Mouse (Mus musculus) CH12.LX (cell line): ENCODE results near the gene Wnt4. TPM values are rescaled to one million over a fixed set of nuclear protein-coding genes. Genes with fewer than 3 reads are reported as not detected.

Experiments used
- DNase-seq: peaks from one replicate; pipeline ENCODE4 v3.0.0-alpha.2; 2013; ENCODE audit errors: extremely low read depth
- H3K27ac ChIP-seq: 2 replicates; pipeline ENCODE4 v1.5.1; 2012; ENCODE audit warnings: low read depth, mild to moderate bottlenecking, control low read depth, moderate library complexity; ENCODE audit not compliant: insufficient read depth
- H3K27me3 ChIP-seq: replicated peaks from 2 replicates; pipeline ENCODE3; 2012; ENCODE audit warnings: inconsistent platforms
- H3K36me3 ChIP-seq, 2 experiments: replicated peaks in 1 of 2; 2 replicates each; pipeline versions ENCODE3 to v1.6.1; 2012; ENCODE audit warnings: inconsistent platforms in 1 of 2, low read length in 1 of 2, mild to moderate bottlenecking in 1 of 2, mixed read lengths in 1 of 2, moderate library complexity in 1 of 2; ENCODE audit not compliant: control insufficient read depth in 1 of 2, insufficient read depth in 1 of 2
- H3K4me1 ChIP-seq, 2 experiments: 2 replicates each; pipeline ENCODE4 v1.6.1; 2012; ENCODE audit warnings: inconsistent platforms in 1 of 2, moderate library complexity in 1 of 2; ENCODE audit not compliant: insufficient read depth in 2 of 2, control insufficient read depth in 1 of 2
- H3K4me2 ChIP-seq: 2 replicates; pipeline ENCODE4 v1.6.1; 2012; ENCODE audit warnings: low read depth, mild to moderate bottlenecking, control low read depth; ENCODE audit not compliant: poor library complexity, insufficient read depth, severe bottlenecking
- H3K4me3 ChIP-seq, 3 experiments: fragments of 150-350 bp in 1 of 3; sonication (generic) in 1 of 3; replicated peaks in 1 of 3; 2 replicates each; pipeline versions ENCODE3 to v1.5.1; 2011 to 2012; ENCODE audit warnings: low read depth in 2 of 3, low read length in 2 of 3, mild to moderate bottlenecking in 2 of 3, moderate library complexity in 2 of 3, control low read depth in 1 of 3, improper control_type of control experiment in 1 of 3, inconsistent platforms in 1 of 3, mixed read lengths in 1 of 3; ENCODE audit not compliant: poor library complexity in 1 of 3
- H3K79me2 ChIP-seq: replicated peaks from 2 replicates; pipeline ENCODE4 v1.6.1; 2012; ENCODE audit warnings: mild to moderate bottlenecking, moderate library complexity; ENCODE audit not compliant: control insufficient read depth, poor library complexity, insufficient read depth, severe bottlenecking; ENCODE audit errors: extremely low read depth
- H3K9ac ChIP-seq: 2 replicates; pipeline ENCODE4 v1.6.1; 2012; ENCODE audit warnings: low read depth, mild to moderate bottlenecking, control low read depth, moderate library complexity; ENCODE audit not compliant: insufficient read depth
- H3K9me3 ChIP-seq: replicated peaks from 2 replicates; pipeline ENCODE3; 2012; ENCODE audit warnings: low read length, inconsistent platforms, mixed read lengths
- CHD1 ChIP-seq: IDR thresholded peaks from 2 replicates; pipeline ENCODE4 v1.6.1; 2012; ENCODE audit warnings: low read depth, low read length, improper control_type of control experiment, inconsistent platforms
- CTCF ChIP-seq, 2 experiments: IDR thresholded peaks in 1 of 2; conservative IDR thresholded peaks in 1 of 2; 2 replicates each; pipeline ENCODE4 v1.5.1; 2011 to 2012; ENCODE audit warnings: low read depth in 2 of 2, low read length in 2 of 2, improper control_type of control experiment in 1 of 2, inconsistent platforms in 1 of 2, mild to moderate bottlenecking in 1 of 2, moderate library complexity in 1 of 2
- ELF1 ChIP-seq: IDR thresholded peaks from 2 replicates; pipeline ENCODE4 v1.6.1; 2014; ENCODE audit warnings: low read depth, mild to moderate bottlenecking, inconsistent platforms, low read length, improper control_type of control experiment
- EP300 ChIP-seq: IDR thresholded peaks from 2 replicates; pipeline ENCODE4 v1.6.1; 2011; ENCODE audit warnings: low read length, improper control_type of control experiment
- ETS1 ChIP-seq: conservative IDR thresholded peaks from 2 replicates; pipeline ENCODE4 v1.6.1; 2012; ENCODE audit warnings: low read depth, mild to moderate bottlenecking, inconsistent platforms, low read length, improper control_type of control experiment, moderate library complexity
- GABPA ChIP-seq: IDR thresholded peaks from 2 replicates; pipeline ENCODE4 v1.6.1; 2012; ENCODE audit warnings: low read depth, low read length, improper control_type of control experiment, inconsistent platforms; ENCODE audit not compliant: insufficient replicate concordance
- HCFC1 ChIP-seq: IDR thresholded peaks from 2 replicates; pipeline ENCODE4 v1.6.1; 2012; ENCODE audit warnings: low read depth, mild to moderate bottlenecking, inconsistent platforms, low read length, improper control_type of control experiment
- IRF4 ChIP-seq: IDR thresholded peaks from 2 replicates; pipeline ENCODE4 v1.6.1; 2014; ENCODE audit warnings: low read depth, mild to moderate bottlenecking, inconsistent platforms, low read length, improper control_type of control experiment
- JUN ChIP-seq: IDR thresholded peaks from 2 replicates; pipeline ENCODE4 v1.6.1; 2011; ENCODE audit warnings: low read depth, mild to moderate bottlenecking, low read length, improper control_type of control experiment, moderate library complexity; ENCODE audit not compliant: insufficient read depth
- JUND ChIP-seq: conservative IDR thresholded peaks from 2 replicates; pipeline ENCODE4 v1.6.1; 2011; ENCODE audit warnings: low read depth, low read length, improper control_type of control experiment
- KAT2A ChIP-seq: IDR thresholded peaks from 2 replicates; pipeline ENCODE4 v1.6.1; 2012; ENCODE audit warnings: low read length, improper control_type of control experiment, inconsistent platforms; ENCODE audit not compliant: insufficient replicate concordance
- MAFK ChIP-seq: IDR thresholded peaks from 2 replicates; pipeline ENCODE4 v1.6.1; 2011; ENCODE audit warnings: low read length, improper control_type of control experiment; ENCODE audit not compliant: insufficient replicate concordance
- MAX ChIP-seq: IDR thresholded peaks from 2 replicates; pipeline ENCODE4 v1.6.1; 2011; ENCODE audit warnings: low read length, improper control_type of control experiment
- MAZ ChIP-seq: IDR thresholded peaks from 2 replicates; pipeline ENCODE4 v1.6.1; 2012; ENCODE audit warnings: low read depth, mild to moderate bottlenecking, inconsistent platforms, low read length, improper control_type of control experiment, moderate library complexity
- MEF2A ChIP-seq: IDR thresholded peaks from 2 replicates; pipeline ENCODE4 v1.6.1; 2014; ENCODE audit warnings: low read depth, mild to moderate bottlenecking, inconsistent platforms, low read length, improper control_type of control experiment, borderline replicate concordance
- MXI1 ChIP-seq: IDR thresholded peaks from 2 replicates; pipeline ENCODE4 v1.6.1; 2011; ENCODE audit warnings: mild to moderate bottlenecking, low read depth, low read length, improper control_type of control experiment
- MYC ChIP-seq: IDR thresholded peaks from 2 replicates; pipeline ENCODE4 v1.6.1; 2011; ENCODE audit warnings: low read depth, mild to moderate bottlenecking, improper control_type of control experiment, low read length
- POLR2A ChIP-seq: IDR thresholded peaks from 2 replicates; pipeline ENCODE4 v1.6.1; 2011; ENCODE audit warnings: low read depth, mild to moderate bottlenecking, improper control_type of control experiment, low read length
- RAD21 ChIP-seq: IDR thresholded peaks from 2 replicates; pipeline ENCODE4 v1.6.1; 2011; ENCODE audit warnings: low read depth, mild to moderate bottlenecking, low read length, improper control_type of control experiment, moderate library complexity
- RCOR1 ChIP-seq: conservative IDR thresholded peaks from 2 replicates; pipeline ENCODE4 v1.6.1; 2012; ENCODE audit warnings: low read depth, mild to moderate bottlenecking, inconsistent platforms, low read length, improper control_type of control experiment
- SIN3A ChIP-seq: IDR thresholded peaks from 2 replicates; pipeline ENCODE4 v1.6.1; 2012; ENCODE audit warnings: low read length, improper control_type of control experiment, inconsistent platforms
- SMC3 ChIP-seq: IDR thresholded peaks from 2 replicates; pipeline ENCODE4 v1.6.1; 2011; ENCODE audit warnings: low read depth, low read length, improper control_type of control experiment
- TBP ChIP-seq: conservative IDR thresholded peaks from 2 replicates; pipeline ENCODE4 v1.6.1; 2011; ENCODE audit warnings: low read depth, low read length, improper control_type of control experiment
- TCF12 ChIP-seq: IDR thresholded peaks from 2 replicates; pipeline ENCODE4 v1.6.1; 2014; ENCODE audit warnings: low read depth, mild to moderate bottlenecking, inconsistent platforms, low read length, improper control_type of control experiment
- USF1 ChIP-seq: IDR thresholded peaks from 2 replicates; pipeline ENCODE4 v1.6.1; 2014; ENCODE audit warnings: low read depth, mild to moderate bottlenecking, inconsistent platforms, low read length, improper control_type of control experiment
- USF2 ChIP-seq: conservative IDR thresholded peaks from 2 replicates; pipeline ENCODE4 v1.6.1; 2011; ENCODE audit warnings: low read depth, low read length, improper control_type of control experiment
- ZC3H11A ChIP-seq: IDR thresholded peaks from 2 replicates; pipeline ENCODE4 v1.6.1; 2012; ENCODE audit warnings: low read depth, mild to moderate bottlenecking, inconsistent platforms, low read length, improper control_type of control experiment
- ZKSCAN1 ChIP-seq: IDR thresholded peaks from 2 replicates; pipeline ENCODE4 v1.6.1; 2012; ENCODE audit warnings: low read depth, inconsistent platforms, low read length, improper control_type of control experiment, borderline replicate concordance
- ZMIZ1 ChIP-seq: IDR thresholded peaks from 2 replicates; pipeline ENCODE4 v1.6.1; 2012; ENCODE audit warnings: low read depth, mild to moderate bottlenecking, inconsistent platforms, low read length, improper control_type of control experiment
- ZNF384 ChIP-seq: IDR thresholded peaks from 2 replicates; pipeline ENCODE4 v1.6.1; 2012; ENCODE audit warnings: low read depth, low read length, improper control_type of control experiment, inconsistent platforms
- dilution Hi-C: fragments of 300-500 bp; cut with MboI; formaldehyde crosslinking; loops from 2 replicates; pipeline ENCODE4 v1.14.3; 2020; ENCODE audit warnings: low sequenced_read_pairs; ENCODE audit not compliant: extremely low pct_unique_long_range_greater_than_20kb, extremely low pct_ligation_motif_present
- in situ Hi-C: fragments of 300-500 bp; cut with MboI; formaldehyde crosslinking; loops from 3 replicates; pipeline ENCODE4 v1.14.3; 2019; ENCODE audit warnings: low sequenced_read_pairs, low pct_ligation_motif_present, low pct_unique_long_range_greater_than_20kb, mixed read lengths
- polyA plus RNA-seq: library from polyadenylated mRNA; unstranded; fragments of >175 nt; gene quantifications from 2 replicates; pipeline ENCODE4 v1.2.1, GENCODE M21; 2012; ENCODE audit warnings: low read depth; ENCODE audit not compliant: insufficient read length
- total RNA-seq, 2 experiments: library from RNA; depleted of rRNA; stranded (reverse); fragments of 300-350 nt in 1 of 2; fragments of >200 nt in 1 of 2; gene quantifications; 2 replicates each; pipeline ENCODE4 v1.2.3; 2012 to 2014

Wnt4 gene
- total and polyA plus RNA-seq, 3 experiments, result not detected

DNA sequence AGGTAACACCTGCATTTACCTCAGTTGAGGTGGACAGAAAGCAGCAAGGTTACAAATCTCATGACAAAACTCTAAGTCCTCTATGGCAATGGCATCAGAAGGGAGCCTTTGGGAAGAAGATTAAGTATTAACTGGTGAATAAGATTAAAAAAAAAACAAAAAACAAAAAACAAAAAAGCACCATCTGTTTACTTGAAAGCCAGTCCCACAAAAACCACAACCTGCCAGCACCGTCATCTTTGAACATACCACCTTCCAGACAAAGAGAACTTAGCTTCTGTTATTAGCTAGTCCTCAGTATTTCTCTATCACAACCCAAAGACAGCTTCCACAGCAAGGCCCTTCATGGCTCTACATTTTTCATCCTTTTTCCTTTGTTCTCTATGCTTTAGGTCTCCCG is 67.8 kb downstream of the Wnt4 start:
- H3K79me2 ChIP-seq, result peaks cover 98% of the 10 kb centered on the region
- no peak overlapping the region for H3K4me3 ChIP-seq
- H3K27ac ChIP-seq, result no peak overlapping the region
- TF ChIP-seq ZC3H11A (no peak), JUN (no peak), TCF12 (no peak), RAD21 (no peak), POLR2A (no peak), KAT2A (no peak), ETS1 (no peak), GABPA (no peak), MAZ (no peak), ELF1 (no peak), RCOR1 (no peak), USF2 (no peak), MAFK (no peak), CHD1 (no peak), MXI1 (no peak), SMC3 (no peak), EP300 (no peak), MEF2A (no peak), SIN3A (no peak)
- H3K27me3 ChIP-seq, result no peaks in the 10 kb centered on the region
- in situ Hi-C loops, result no loop called here
- no peaks in the 10 kb centered on the region for H3K9me3 ChIP-seq
- H3K4me2 ChIP-seq, result no peak overlapping the region
- no peak overlapping the region for H3K9ac ChIP-seq
- H3K4me1 ChIP-seq, result peaks cover 5 to 55% of the 10 kb centered on the region in 2 experiments
- dilution Hi-C loops, result no loop called here
- H3K36me3 ChIP-seq, result peaks cover 6 to 72% of the 10 kb centered on the region in 2 experiments
- DNase-seq, result no peak

- in situ Hi-C loops (no loop called here), dilution Hi-C loops (no loop called here)
- Histone ChIP-seq H3K27me3 (no peaks in the 10 kb centered on the region), H3K36me3 (peaks cover 10 to 71% of the 10 kb centered on the region in 2 experiments), H3K4me2 (peak overlapping the region; percentile 29; the same call in 1 of the 2 replicates), H3K4me1 (peaks cover 2 to 53% of the 10 kb centered on the region in 2 experiments), H3K4me3 (no peak overlapping the region), H3K9ac (no peak overlapping the region), H3K9me3 (no peaks in the 10 kb centered on the region), H3K79me2 (peaks cover 98% of the 10 kb centered on the region), H3K27ac (no peak overlapping the region)
- TF ChIP-seq RAD21 (peak; percentile 31), HCFC1 (no peak), EP300 (peak; percentile 84), KAT2A (no peak), CHD1 (no peak), ETS1 (no peak), MYC (peak; percentile 70; the same call in 1 of the 2 replicates), MAX (no peak), JUND (no peak), ZNF384 (no peak), USF2 (no peak), USF1 (no peak), CTCF (conservative IDR thresholded peaks at IDR 0.05 in 1 of 2, IDR thresholded peaks at IDR 0.05 in 1 of 2; ENCODE audit: low read depth in 2 of 2, low read length in 2 of 2) (peak in 1 of 2 experiments; percentile 36; a peak in 2 of 4 replicates), SMC3 (peak; percentile 3; the same call in 1 of the 2 replicates), ELF1 (peak; percentile 56; the same call in 1 of the 2 replicates), ZKSCAN1 (no peak), TCF12 (no peak), ZMIZ1 (no peak), JUN (no peak), TBP (no peak), POLR2A (no peak), SIN3A (no peak), IRF4 (peak; percentile 82)
- peak; percentile 74 for DNase-seq
Observed at GRCm38 (mm10) chr4:137345790-137346189, 68.5 kb downstream of the Wnt4 start.
